Mouse (Mus musculus) effector memory CD4-positive, alpha-beta T cell, adult 7 months (primary cell): ENCODE results near the gene Ypel2. TPM values are rescaled to one million over a fixed set of nuclear protein-coding genes. Genes with fewer than 3 reads are reported as not detected.

Experiments used
- polyA plus RNA-seq: library from polyadenylated mRNA; unstranded; fragments of 100-300 nt; shearing (Covaris generic); gene quantifications from one replicate; pipeline ENCODE4 v1.2.1, GENCODE M21; 2017

The Ypel2 gene
- polyA plus RNA-seq, result 1.5 TPM

GRCm38 (mm10) chr11:86993041-86994037 lies at the start of gene Ypel2:
Gene Ypel2, minus strand, starts transcription at chr11:86993707.

Other genes starting within 250 kb of the Ypel2 start
- 154 TPM for gene Cltc, start 236.1 kb downstream of the Ypel2 start, polyA plus RNA-seq
- gene Dhx40, start 186.0 kb downstream of the Ypel2 start, polyA plus RNA-seq, result 58.1 TPM
- 0.49 TPM for gene Gdpd1, start 80.4 kb upstream of the Ypel2 start, polyA plus RNA-seq
- 14.0 TPM for gene Smg8, start 93.1 kb upstream of the Ypel2 start, polyA plus RNA-seq
- not detected for gene Prr11, start 115.0 kb upstream of the Ypel2 start, polyA plus RNA-seq
- 2.8 TPM for gene Ska2, start 115.5 kb upstream of the Ypel2 start, polyA plus RNA-seq
- gene Trim37, start 133.4 kb upstream of the Ypel2 start, polyA plus RNA-seq, result 11.9 TPM